23 mouse cellular contexts compared by ENCODE assay signal in genomic region chr16:58684537-58684936, GRCm38 (mm10). TPM values are rescaled to one million over a fixed set of nuclear protein-coding genes. Genes with fewer than 3 reads are reported as not detected.
DNase-seq lines count a peak whose midpoint lies in the region; ATAC-seq and TF ChIP-seq lines count a peak whose summit lies in the region.
"Had no signal": no experiment of that assay in that cellular context is flagged by ENCODE, and none has a peak within 500 bp of the region (broad histone marks: within the 10 kb centered on the region; RNA-seq: fewer than 3 reads in every experiment).

No protein-coding gene starts in this region.

- H3K9me3 ChIP-seq in liver, embryonic 14.5 days (ENCODE audit: control insufficient read depth, low read length), result no peaks in the 10 kb centered on the region
- H3K9me3 ChIP-seq: embryonic facial prominence, embryonic 13.5 days; heart, embryonic 13.5 days had no signal

- H3K27me3 ChIP-seq in heart, adult 2 months (ENCODE audit: control insufficient read depth, insufficient read depth, low read length), result no peaks in the 10 kb centered on the region
- H3K27me3 ChIP-seq in liver, embryonic 14.5 days (ENCODE audit: control insufficient read depth, insufficient read depth, low read length), result no peaks in the 10 kb centered on the region
- H3K27me3 ChIP-seq: embryonic facial prominence, embryonic 13.5 days; heart, embryonic 13.5 days had no signal

- no peaks in the 10 kb centered on the region for H3K79me2 ChIP-seq in heart, adult 2 months (replicated peaks; ENCODE audit: control insufficient read depth, insufficient read depth, low read length)

- no peaks in the 10 kb centered on the region for H3K36me3 ChIP-seq in heart, adult 2 months (ENCODE audit: control insufficient read depth, insufficient read depth, low read length)
- H3K36me3 ChIP-seq in liver, embryonic 14.5 days (replicated peaks; ENCODE audit: control insufficient read depth, insufficient read depth, low read depth), result peaks cover 24% of the 10 kb centered on the region

- no peak for TF ChIP-seq EP300 in heart, adult 2 months (IDR thresholded peaks at IDR 0.05; ENCODE audit: insufficient read depth, low read depth, low read length)
- TF ChIP-seq EP300 in liver, embryonic 14.5 days (IDR thresholded peaks at IDR 0.05; ENCODE audit: low read depth), result no peak

- H3K4me3 ChIP-seq in heart, adult 2 months, result no peak overlapping the region
- no peak overlapping the region for H3K4me3 ChIP-seq in liver, embryonic 14.5 days (ENCODE audit: insufficient read depth in 1 of 2, low read depth in 2 of 2, low read length in 2 of 2)
- H3K4me3 ChIP-seq: embryonic facial prominence, embryonic 13.5 days; heart, embryonic 13.5 days had no signal

- TF ChIP-seq POLR2A in heart, adult 2 months (IDR thresholded peaks at IDR 0.05; ENCODE audit: insufficient read depth, low read depth, low read length), result no peak

- peaks cover 2% of the 10 kb centered on the region for H3K4me1 ChIP-seq in heart, adult 2 months (ENCODE audit: control insufficient read depth, insufficient read depth, low read length)
- no peaks in the 10 kb centered on the region; a peak in 2 of 4 replicates for H3K4me1 ChIP-seq in liver, embryonic 14.5 days (replicated peaks; ENCODE audit: control insufficient read depth in 2 of 2, insufficient read depth in 2 of 2, low read length in 1 of 2)
- H3K4me1 ChIP-seq: embryonic facial prominence, embryonic 13.5 days had no signal

- peak; percentile 45 for TF ChIP-seq CTCF in heart, adult 2 months (IDR thresholded peaks at IDR 0.05)
- TF ChIP-seq CTCF in liver, embryonic 14.5 days (IDR thresholded peaks at IDR 0.05; ENCODE audit: low read depth), result peak; percentile 55

- no peak overlapping the region for H3K4me2 ChIP-seq in liver, embryonic 14.5 days (ENCODE audit: low read depth)
- H3K4me2 ChIP-seq: embryonic facial prominence, embryonic 13.5 days; heart, embryonic 13.5 days; midbrain, embryonic 11.5 days had no signal

- no peak overlapping the region for H3K9ac ChIP-seq in heart, adult 2 months (ENCODE audit: low read depth, low read length)
- H3K9ac ChIP-seq in liver, embryonic 14.5 days (replicated peaks), result no peak overlapping the region
- H3K9ac ChIP-seq: embryonic facial prominence, embryonic 13.5 days; heart, embryonic 13.5 days had no signal

- intact Hi-C loops in heart, adult 2 months (cut with DNase I), result no loop called here

- no peak for DNase-seq in heart, adult 2 months
- DNase-seq in heart, adult 8-10 months (ENCODE audit: low spot score), result no peak
- DNase-seq in 3T3-L1 (ENCODE audit: low read depth, low spot score) (peak; percentile 34), ES-CJ7 (ENCODE audit: low read depth, low spot score) (peak; percentile 38)
- DNase-seq in liver, embryonic 14.5 days (ENCODE audit: low read depth in 3 of 3, low spot score in 3 of 3), result no peak
- DNase-seq in cerebellum, postnatal 14 days, result no peak
- no peak for DNase-seq in cerebellum, postnatal 4 days (ENCODE audit: low spot score in 2 of 2)
- DNase-seq in retina, embryonic 14.5 days (ENCODE audit: low spot score), result no peak
- DNase-seq: B cell, adult 2 months; cerebellum, adult 11 months; cerebellum, postnatal 36 days; heart, postnatal 4 days; kidney, postnatal 14 days; layer of hippocampus, adult 9-11 months; lung, adult 18-20 months; lung, postnatal 4 days; right cerebral cortex, postnatal 14 days had no signal

- H3K27ac ChIP-seq in heart, adult 2 months, result no peak overlapping the region
- peak overlapping the region; percentile 31 for H3K27ac ChIP-seq in liver, embryonic 14.5 days
- H3K27ac ChIP-seq: embryonic facial prominence, embryonic 13.5 days; heart, embryonic 13.5 days had no signal

- ATAC-seq in liver, embryonic 14.5 days (ENCODE audit: insufficient read depth), result peak; percentile 22; the same call in 1 of the 2 replicates

RNA-seq across cellular contexts. Expression of gene Cpox, which starts 14.4 kb away (rescaled TPM):
- 10 to 100 TPM; 39.1 to 41.1 TPM for total RNA-seq in heart, adult 2 months (2021)
- polyA plus RNA-seq in heart, adult 2 months (2012; rRNA removed), result 14.8 and 23.8 TPM in 2 replicates
- 10 to 100 TPM; 39.1 to 46.8 (median 41.3) TPM for total RNA-seq in heart, adult 8-10 months (2022)
- polyA plus RNA-seq in liver, embryonic 14.5 days (2012; rRNA removed), result 207 and 272 TPM in 2 replicates
- polyA plus RNA-seq in liver, embryonic 14.5 days (2014; fragmentation: Nextera tagmentation; extraction: Ambion mirVana), result 326 and 386 TPM in 2 replicates

RNA-seq across cellular contexts. Expression of gene Gpr15, which starts 34.3 kb away (rescaled TPM):
- not detected for total RNA-seq in heart, adult 2 months (2021)
- 0.08 TPM in 1 of 2 replicates, not detected in the other for polyA plus RNA-seq in heart, adult 2 months (2012; rRNA removed)
- not detected for total RNA-seq in heart, adult 8-10 months (2022)
- 0.02 and 0.07 TPM in 2 replicates for polyA plus RNA-seq in liver, embryonic 14.5 days (2012; rRNA removed)
- 0.08 and 0.14 TPM in 2 replicates for polyA plus RNA-seq in liver, embryonic 14.5 days (2014; fragmentation: Nextera tagmentation; extraction: Ambion mirVana)
- total RNA-seq: gastrocnemius, postnatal 4 days; heart, postnatal 4 days; left cerebral cortex, postnatal 25 days had no signal
- polyA plus RNA-seq: heart, embryonic 13.5 days; midbrain, embryonic 11.5 days had no signal

RNA-seq across cellular contexts. Expression of gene Cldnd1, which starts 43.2 kb away (rescaled TPM):
- 10 to 100 TPM; 56.2 to 58.8 TPM for total RNA-seq in heart, adult 2 months (2021)
- 47.3 and 66.6 TPM in 2 replicates for polyA plus RNA-seq in heart, adult 2 months (2012; rRNA removed)
- 10 to 100 TPM; 48.4 to 52.1 (median 49.0) TPM for total RNA-seq in heart, adult 8-10 months (2022)
- 14.1 and 15.4 TPM in 2 replicates for polyA plus RNA-seq in liver, embryonic 14.5 days (2012; rRNA removed)
- polyA plus RNA-seq in liver, embryonic 14.5 days (2014; fragmentation: Nextera tagmentation; extraction: Ambion mirVana), result 30.0 and 31.5 TPM in 2 replicates

RNA-seq across cellular contexts. Expression of gene E330017A01Rik, which starts 46.0 kb away (rescaled TPM):
- total RNA-seq in heart, adult 2 months (2021), result not detected
- not detected in 2 replicates for polyA plus RNA-seq in heart, adult 2 months (2012; rRNA removed)
- not detected for total RNA-seq in heart, adult 8-10 months (2022)
- polyA plus RNA-seq in liver, embryonic 14.5 days (2012; rRNA removed), result not detected in 2 replicates
- polyA plus RNA-seq in liver, embryonic 14.5 days (2014; fragmentation: Nextera tagmentation; extraction: Ambion mirVana), result not detected in 2 replicates
- total RNA-seq: gastrocnemius, postnatal 4 days; heart, postnatal 4 days; left cerebral cortex, postnatal 25 days had no signal
- polyA plus RNA-seq: embryonic facial prominence, embryonic 13.5 days; frontal cortex, adult 2 months; heart, embryonic 13.5 days; midbrain, embryonic 11.5 days had no signal

Comparison
In these comparisons a context has a peak if more than half of its experiments do, and no peak if none do; other contexts are left out.
1. DNase-seq: peak in 3T3-L1 (single experiment) and ES-CJ7 (single experiment); none in heart, adult 2 months (0 of 2), heart, adult 8-10 months (single experiment), liver, embryonic 14.5 days (0 of 3), cerebellum, postnatal 14 days (0 of 2), cerebellum, postnatal 4 days (0 of 2) and retina, embryonic 14.5 days (single experiment).